Mouse (Mus musculus): ENCODE measurements around the gene Haus4.

DNA sequence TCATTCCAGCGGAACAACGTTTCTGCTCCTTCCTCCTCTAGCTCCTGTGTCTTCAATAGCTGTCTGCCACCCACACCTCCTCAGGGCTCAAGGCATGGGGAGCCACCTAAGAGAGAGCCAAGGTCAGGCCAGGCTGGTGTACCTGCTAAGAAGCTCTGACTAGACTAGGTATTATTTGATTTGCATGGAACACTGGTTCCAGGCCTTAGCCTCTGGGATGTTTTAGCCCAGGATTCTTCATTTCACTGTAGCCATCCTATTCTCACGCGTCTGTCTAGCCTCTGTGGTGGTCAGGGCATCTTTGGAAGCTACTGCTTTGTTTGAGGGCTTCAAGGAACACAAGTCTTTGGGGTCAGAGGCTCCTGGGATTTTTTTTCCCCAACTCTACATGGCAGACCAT, 17.7 kb upstream of the Haus4 start:
- TF ChIP-seq POLR2A (IDR thresholded peaks at IDR 0.05; ENCODE audit: control insufficient read depth in 1 of 2, insufficient read depth in 1 of 2, low read depth in 1 of 2, low read length in 2 of 2, poor library complexity in 1 of 2) (no peak), GATA1 (IDR thresholded peaks at IDR 0.05; ENCODE audit: low read depth, low read length) (no peak), USF1 (IDR thresholded peaks at IDR 0.05; ENCODE audit: low read depth, low read length) (no peak), EP300 (IDR thresholded peaks at IDR 0.05; ENCODE audit: low read depth in 1 of 2, low read length in 2 of 2) (no peak), POLR2AphosphoS2 (IDR thresholded peaks at IDR 0.05; ENCODE audit: low read length) (no peak), CTCF (IDR thresholded peaks at IDR 0.05 in 2 of 3, conservative IDR thresholded peaks at IDR 0.05 in 1 of 3; ENCODE audit: control insufficient read depth in 1 of 3, insufficient read depth in 1 of 3, low read depth in 2 of 3, low read length in 3 of 3, poor library complexity in 1 of 3, severe bottlenecking in 1 of 3) (no peak), MAZ (IDR thresholded peaks at IDR 0.05; ENCODE audit: low read depth, low read length) (no peak), NRF1 (IDR thresholded peaks at IDR 0.05; ENCODE audit: insufficient read depth, low read depth, low read length, poor library complexity, severe bottlenecking) (no peak), UBTF (IDR thresholded peaks at IDR 0.05; ENCODE audit: borderline replicate concordance, insufficient read depth, low read depth, low read length) (no peak), ZC3H11A (IDR thresholded peaks at IDR 0.05; ENCODE audit: low read depth, low read length) (no peak), CHD2 (IDR thresholded peaks at IDR 0.05; ENCODE audit: low read length) (no peak), RAD21 (IDR thresholded peaks at IDR 0.05; ENCODE audit: low read depth, low read length) (no peak), SMC3 (IDR thresholded peaks at IDR 0.05; ENCODE audit: low read depth, low read length) (no peak), ELF1 (IDR thresholded peaks at IDR 0.05; ENCODE audit: low read depth, low read length) (no peak)

Data from MEL (cell line).